Mouse (Mus musculus): ENCODE results near the gene Zbtb32. TPM values are rescaled to one million over a fixed set of nuclear protein-coding genes. Genes with fewer than 3 reads are reported as not detected.

The Zbtb32 gene
- polyA plus RNA-seq, 1 experiment, result not detected

DNA sequence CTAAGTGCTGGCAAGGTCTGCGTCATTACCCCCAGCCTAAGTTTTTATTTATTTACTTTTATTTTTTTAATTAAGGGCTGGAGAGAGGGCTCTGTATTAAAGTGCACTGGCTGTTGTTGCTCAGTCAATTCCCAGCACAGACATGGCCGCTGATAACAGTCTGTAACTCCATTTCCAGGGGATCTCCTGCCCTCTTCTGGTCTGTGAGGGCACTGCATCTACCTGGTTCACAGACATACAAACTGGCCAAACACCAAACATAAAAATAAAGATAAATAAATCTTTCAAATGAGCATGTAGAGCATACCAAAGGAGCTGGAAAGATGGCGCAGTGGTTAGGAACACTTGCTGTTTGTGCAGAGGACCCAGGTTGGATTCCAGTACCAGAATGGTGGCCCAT lies 20.5 kb upstream of the Zbtb32 start:
- no peak overlapping the region for H3K27ac ChIP-seq (ENCODE audit: insufficient read depth, low read depth, low read length)
- no peaks in the 10 kb centered on the region for H3K4me1 ChIP-seq (ENCODE audit: control insufficient read depth, insufficient read depth, low read length)
- H3K4me3 ChIP-seq (ENCODE audit: insufficient read depth, low read length), result no peak overlapping the region
- TF ChIP-seq POLR2A (IDR thresholded peaks at IDR 0.05; ENCODE audit: borderline replicate concordance, low read depth, low read length), result no peak
- TF ChIP-seq CTCF (IDR thresholded peaks at IDR 0.05; ENCODE audit: low read depth, low read length), result 0 out of 2 replicates have a peak, but pooled peaks have one; percentile 7

DNA sequence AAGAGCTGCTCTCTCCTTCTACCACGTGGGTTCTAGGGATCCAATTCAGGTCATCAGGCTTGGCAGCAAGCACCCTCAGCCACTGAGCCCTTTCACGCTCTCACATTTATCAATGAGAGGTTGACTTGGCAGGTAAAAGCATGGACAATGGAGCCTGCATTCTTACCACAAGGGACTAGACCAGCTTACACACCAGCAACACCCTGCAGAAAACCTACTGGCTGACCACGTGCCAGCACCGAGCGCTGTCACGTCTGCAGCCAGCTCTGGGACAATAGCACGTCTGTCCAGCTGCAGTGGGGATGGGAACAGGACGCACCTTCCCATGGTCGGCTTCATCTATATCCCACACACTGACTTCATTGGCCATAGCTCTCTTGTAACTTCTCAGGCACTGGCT lies 19.9 kb upstream of the Zbtb32 start:
- TF ChIP-seq CTCF (IDR thresholded peaks at IDR 0.05; ENCODE audit: low read depth, low read length) (no peak), POLR2A (IDR thresholded peaks at IDR 0.05; ENCODE audit: borderline replicate concordance, low read depth, low read length) (no peak)
- no peaks in the 10 kb centered on the region for H3K4me1 ChIP-seq (ENCODE audit: control insufficient read depth, insufficient read depth, low read length)
- no peak overlapping the region for H3K4me3 ChIP-seq (ENCODE audit: insufficient read depth, low read length)

DNA sequence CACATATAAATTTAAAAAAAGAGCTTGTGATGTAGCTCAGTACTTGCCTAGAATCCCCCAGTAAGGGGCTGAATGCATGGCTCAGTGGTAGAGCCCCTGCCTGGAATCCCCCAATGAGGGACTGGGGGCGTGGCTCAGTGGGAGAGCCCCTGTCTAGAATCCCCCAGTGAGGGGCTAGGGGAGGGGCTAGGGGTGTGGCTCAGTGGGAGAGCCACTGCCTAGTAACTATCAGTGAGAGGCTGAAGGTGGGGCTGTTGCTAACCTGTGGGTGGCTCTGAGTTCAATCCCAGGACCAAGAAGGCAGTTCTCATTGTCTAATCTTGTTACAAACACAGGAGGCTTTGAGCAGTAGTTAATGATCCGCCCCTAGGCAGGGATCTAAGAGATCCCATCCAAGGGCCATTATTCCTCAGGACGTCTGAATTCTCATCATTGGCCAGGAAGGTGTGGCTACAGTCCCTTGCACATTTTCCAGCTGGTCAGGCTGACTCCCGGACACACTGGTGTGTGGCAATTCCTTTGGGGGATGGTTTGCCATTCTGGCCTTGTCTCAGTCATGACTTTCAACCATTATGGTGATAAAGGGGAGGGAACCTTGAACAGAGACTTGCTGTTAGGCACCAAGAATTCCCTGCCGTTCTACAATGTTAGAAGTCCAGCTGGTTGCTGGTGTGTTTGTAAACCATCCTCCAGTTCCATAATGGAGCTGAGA lies 16.5 kb upstream of the Zbtb32 start:
- no peak overlapping the region for H3K27ac ChIP-seq (ENCODE audit: insufficient read depth, low read depth, low read length)

More for the DNA sequence above, 19.9 kb upstream of the Zbtb32 start:
- H3K27ac ChIP-seq (ENCODE audit: insufficient read depth, low read depth, low read length), result no peak overlapping the region

DNA sequence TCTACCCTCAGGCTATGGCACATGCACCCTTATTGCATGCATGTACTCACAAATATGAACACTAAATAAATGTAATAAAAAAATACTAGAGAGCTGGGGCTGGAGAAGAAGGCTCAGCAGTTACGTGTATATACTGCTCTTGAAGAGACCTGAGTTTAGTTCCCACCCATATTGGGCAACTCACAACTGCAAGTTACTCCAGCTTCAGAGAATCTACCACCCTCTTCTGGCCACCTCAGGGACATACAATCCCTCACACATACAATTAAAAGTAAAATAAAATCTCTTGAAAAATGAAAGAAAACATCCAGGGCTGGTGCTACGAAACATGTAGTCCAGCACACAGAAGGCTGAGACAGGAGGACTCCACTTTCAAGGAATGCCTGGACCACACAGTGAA lies 15.7 kb upstream of the Zbtb32 start:
- TF ChIP-seq CTCF (IDR thresholded peaks at IDR 0.05; ENCODE audit: low read depth, low read length) (no peak), POLR2A (IDR thresholded peaks at IDR 0.05; ENCODE audit: borderline replicate concordance, low read depth, low read length) (no peak)
- Histone ChIP-seq H3K27ac (ENCODE audit: insufficient read depth, low read depth, low read length) (no peak overlapping the region), H3K4me3 (ENCODE audit: insufficient read depth, low read length) (no peak overlapping the region), H3K4me1 (ENCODE audit: control insufficient read depth, insufficient read depth, low read length) (no peaks in the 10 kb centered on the region)

More for the DNA sequence above, 16.5 kb upstream of the Zbtb32 start:
- Histone ChIP-seq H3K4me1 (ENCODE audit: control insufficient read depth, insufficient read depth, low read length) (no peaks in the 10 kb centered on the region), H3K4me3 (ENCODE audit: insufficient read depth, low read length) (no peak overlapping the region)
- TF ChIP-seq POLR2A (IDR thresholded peaks at IDR 0.05; ENCODE audit: borderline replicate concordance, low read depth, low read length), result no peak
- TF ChIP-seq CTCF (IDR thresholded peaks at IDR 0.05; ENCODE audit: low read depth, low read length), result no peak

DNA sequence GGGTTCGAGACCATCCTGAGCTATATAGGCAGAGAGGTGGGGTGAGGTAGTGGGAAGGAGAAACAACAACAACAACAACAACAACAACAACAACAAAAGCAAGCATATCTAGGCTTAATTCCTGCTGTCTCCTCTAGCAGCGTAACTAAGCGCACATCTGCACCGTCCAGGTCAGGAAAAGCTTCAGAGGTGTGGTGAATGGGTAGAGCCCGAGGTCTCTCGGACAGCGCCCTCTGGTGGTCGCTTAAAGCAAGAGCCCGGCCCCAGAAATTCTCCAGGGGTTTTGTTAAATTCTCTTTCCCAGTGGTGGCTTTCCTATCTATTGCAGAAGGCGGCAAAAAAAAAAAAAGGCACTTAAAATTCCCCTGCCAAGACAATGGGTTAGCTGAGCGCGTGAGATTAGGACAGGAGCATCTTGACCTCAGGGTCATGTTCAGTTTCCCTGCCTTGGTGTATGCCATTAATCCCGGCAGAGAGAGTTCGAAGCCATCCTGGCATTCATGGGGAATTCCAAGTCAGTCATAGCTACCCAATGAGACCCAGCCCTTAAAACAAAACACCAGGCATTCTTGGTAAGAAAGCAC lies 14.9 kb upstream of the Zbtb32 start:
- H3K4me1 ChIP-seq (ENCODE audit: control insufficient read depth, insufficient read depth, low read length), result no peaks in the 10 kb centered on the region
- no peak overlapping the region for H3K4me3 ChIP-seq (ENCODE audit: insufficient read depth, low read length)
- no peak overlapping the region for H3K27ac ChIP-seq (ENCODE audit: insufficient read depth, low read depth, low read length)
- no peak for TF ChIP-seq POLR2A (IDR thresholded peaks at IDR 0.05; ENCODE audit: borderline replicate concordance, low read depth, low read length)
- TF ChIP-seq CTCF (IDR thresholded peaks at IDR 0.05; ENCODE audit: low read depth, low read length), result peak; percentile 94

DNA sequence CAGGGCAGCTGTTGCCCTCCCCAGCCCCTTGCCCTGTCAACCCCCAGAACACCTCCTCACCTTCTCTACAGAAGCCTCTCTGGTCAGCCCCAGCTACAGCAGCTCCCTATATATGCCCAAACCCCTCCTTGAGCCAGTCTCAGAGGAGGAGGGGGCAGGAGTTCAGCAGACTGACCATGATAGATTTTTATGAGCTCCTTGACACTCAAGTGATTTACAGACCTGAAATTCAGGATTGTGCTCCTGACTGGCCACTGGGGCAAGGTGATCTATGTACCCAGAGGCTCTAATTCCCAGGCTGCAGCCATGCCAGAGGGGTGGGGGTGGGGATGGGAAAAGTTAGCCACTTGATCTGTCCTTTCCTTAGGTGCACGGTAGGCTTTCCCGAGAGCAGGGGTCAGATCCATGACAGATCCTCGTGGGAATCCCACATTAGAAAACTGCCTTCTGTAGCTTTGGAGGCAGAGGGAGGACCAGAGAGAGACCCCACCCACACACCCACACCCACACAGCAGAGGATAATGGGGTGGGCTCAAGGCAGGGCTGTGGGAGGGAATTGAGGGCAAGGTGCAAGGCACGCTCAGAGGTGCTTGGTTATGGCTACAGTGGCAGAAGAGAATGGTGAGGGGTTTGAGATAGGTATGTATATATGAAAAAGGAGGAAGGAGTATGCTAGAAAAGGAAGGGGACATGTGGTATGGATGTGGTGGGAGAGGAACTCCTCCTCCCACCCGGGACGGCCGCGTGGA lies 14.1 kb upstream of the Zbtb32 start, which contains the start of gene Upk1a:
Gene Upk1a, minus strand, starts transcription at position 194 of the 749 bp plus-strand sequence.
- no peak for TF ChIP-seq POLR2A (IDR thresholded peaks at IDR 0.05; ENCODE audit: borderline replicate concordance, low read depth, low read length)
- no peak for TF ChIP-seq CTCF (IDR thresholded peaks at IDR 0.05; ENCODE audit: low read depth, low read length)
- Histone ChIP-seq H3K4me1 (ENCODE audit: control insufficient read depth, insufficient read depth, low read length) (no peaks in the 10 kb centered on the region), H3K4me3 (ENCODE audit: insufficient read depth, low read length) (no peak within 1 kb of the TSS), H3K27ac (ENCODE audit: insufficient read depth, low read depth, low read length) (no peak within 1 kb of the TSS)

DNA sequence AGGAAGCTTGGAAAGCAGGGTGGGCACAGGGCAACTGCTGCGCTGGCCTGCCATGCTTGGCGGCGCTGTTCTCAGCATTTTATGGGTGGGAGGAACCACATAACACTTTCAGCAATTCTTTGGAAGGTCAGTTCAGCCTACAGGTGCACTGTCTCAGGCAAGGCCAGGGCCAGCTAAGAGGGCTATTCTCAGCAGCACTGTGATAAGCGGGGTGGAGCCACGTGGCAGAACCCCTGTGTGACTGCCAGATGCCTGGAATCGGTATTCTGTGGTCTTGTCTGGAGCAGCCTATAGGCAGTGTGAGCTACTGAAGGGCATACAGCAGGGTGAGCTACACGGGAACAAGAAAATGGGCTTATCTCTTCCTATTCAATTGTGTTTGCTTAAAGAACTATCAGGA lies 11.3 kb upstream of the Zbtb32 start:
- no peaks in the 10 kb centered on the region for H3K4me1 ChIP-seq (ENCODE audit: control insufficient read depth, insufficient read depth, low read length)
- H3K4me3 ChIP-seq (ENCODE audit: insufficient read depth, low read length), result no peak overlapping the region
- no peak for TF ChIP-seq CTCF (IDR thresholded peaks at IDR 0.05; ENCODE audit: low read depth, low read length)
- TF ChIP-seq POLR2A (IDR thresholded peaks at IDR 0.05; ENCODE audit: borderline replicate concordance, low read depth, low read length), result no peak
- H3K27ac ChIP-seq (ENCODE audit: insufficient read depth, low read depth, low read length), result no peak overlapping the region

DNA sequence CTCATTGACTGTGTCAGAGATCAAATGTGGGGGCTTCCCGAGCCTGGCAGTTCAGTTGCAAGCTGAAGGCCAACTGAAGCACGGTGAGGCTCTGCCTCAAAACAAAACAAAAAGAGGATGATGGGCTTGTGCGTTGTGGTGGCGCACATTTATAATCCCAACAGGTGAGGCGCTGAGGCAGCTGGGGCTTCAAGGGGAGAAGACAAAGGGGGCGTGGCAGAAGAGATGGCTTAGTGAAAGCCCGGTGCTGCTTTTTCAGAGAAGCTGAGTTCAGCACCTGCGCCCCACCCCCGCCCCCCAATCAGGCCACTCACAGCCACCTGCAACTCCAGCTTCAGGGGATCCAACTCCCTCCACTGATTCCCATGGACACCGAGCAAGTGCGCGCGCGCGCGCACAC lies 9.8 kb upstream of the Zbtb32 start:
- no peak overlapping the region for H3K27ac ChIP-seq (ENCODE audit: insufficient read depth, low read depth, low read length)
- TF ChIP-seq POLR2A (IDR thresholded peaks at IDR 0.05; ENCODE audit: borderline replicate concordance, low read depth, low read length), result no peak
- no peaks in the 10 kb centered on the region for H3K4me1 ChIP-seq (ENCODE audit: control insufficient read depth, insufficient read depth, low read length)
- no peak overlapping the region for H3K4me3 ChIP-seq (ENCODE audit: insufficient read depth, low read length)

DNA sequence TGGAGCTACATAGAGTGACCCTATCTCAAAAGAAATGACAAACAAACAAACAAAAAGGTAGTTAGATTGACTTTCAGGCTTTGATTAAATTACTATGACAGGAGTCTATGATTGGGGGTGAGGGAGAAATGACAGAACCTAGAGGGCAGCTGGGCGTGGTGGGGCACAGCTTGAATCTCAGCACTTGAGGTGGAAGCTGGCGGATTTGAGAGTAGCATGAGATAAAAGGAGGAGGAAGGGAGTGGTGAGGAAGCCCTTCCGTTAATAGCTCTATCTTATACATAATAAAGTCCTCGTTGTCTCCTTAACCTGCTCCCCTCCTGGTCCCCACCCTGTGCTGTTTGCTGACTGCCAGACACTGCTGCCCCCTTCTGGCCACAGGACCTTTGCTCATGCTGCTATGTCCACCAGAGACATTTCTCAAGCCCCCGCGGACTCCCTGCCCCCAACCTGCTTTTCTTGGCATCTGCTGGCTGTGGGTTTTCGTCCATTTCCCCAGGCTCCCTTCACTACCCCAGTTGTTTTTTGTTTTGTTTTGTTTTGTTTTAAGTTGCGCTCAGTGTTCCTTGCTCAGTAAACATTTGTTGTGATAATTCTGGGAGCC lies 9.1 kb upstream of the Zbtb32 start:
- H3K4me1 ChIP-seq (ENCODE audit: control insufficient read depth, insufficient read depth, low read length), result no peaks in the 10 kb centered on the region
- TF ChIP-seq CTCF (IDR thresholded peaks at IDR 0.05; ENCODE audit: low read depth, low read length) (peak; percentile 77), POLR2A (IDR thresholded peaks at IDR 0.05; ENCODE audit: borderline replicate concordance, low read depth, low read length) (no peak)
- no peak overlapping the region for H3K4me3 ChIP-seq (ENCODE audit: insufficient read depth, low read length)

More for the DNA sequence above, 9.1 kb upstream of the Zbtb32 start:
- H3K27ac ChIP-seq (ENCODE audit: insufficient read depth, low read depth, low read length), result no peak overlapping the region

Measured in bone marrow macrophage, adult 2 months (primary cell).